Mouse (Mus musculus): ENCODE results near the gene Cdh18.
"Not testable (repeated sequence)": the region's sequence is repeated elsewhere in the genome, so short reads cannot be mapped to it uniquely, and the experiment has no call there.

The Cdh18 gene

GRCm38 (mm10) chr15:23230616-23231015 lies 681.8 kb downstream of the Cdh18 start:
- no peak for DNase-seq

DNA sequence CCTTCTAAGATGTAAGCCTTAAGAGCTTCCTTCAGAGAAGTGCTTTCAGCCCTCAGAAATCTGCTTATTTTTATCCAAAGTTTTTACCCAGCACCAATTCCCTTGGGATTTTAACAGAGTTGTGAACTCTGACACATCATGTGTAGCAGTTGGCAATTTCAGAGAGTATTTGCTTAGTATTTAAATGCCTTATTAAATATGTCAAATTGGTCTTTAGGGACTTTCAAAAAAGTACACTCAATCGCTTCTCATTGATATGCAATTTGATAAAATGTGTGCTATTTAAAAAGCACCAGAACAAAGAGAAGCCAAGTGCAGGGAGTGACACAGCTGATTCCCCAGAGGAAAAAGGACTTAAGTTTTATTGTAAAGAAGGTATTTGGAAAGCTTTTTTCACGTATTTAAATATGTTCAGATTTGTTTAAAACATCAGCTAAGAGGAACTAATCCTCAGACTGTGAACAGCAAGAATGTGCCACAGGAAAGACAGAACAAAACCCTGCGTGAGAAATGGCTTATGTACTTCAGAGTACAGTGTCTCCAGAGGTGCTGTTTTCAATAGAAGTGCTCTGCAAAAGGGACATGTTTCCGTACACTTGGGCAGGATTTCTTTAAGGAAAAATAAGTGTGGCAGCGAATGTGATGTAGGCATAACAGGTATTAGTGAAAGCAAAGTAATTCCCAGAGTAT lies 709.1 kb downstream of the Cdh18 start:
- DNase-seq, result no peak

- peak; percentile 2 for DNase-seq
Observed at GRCm38 (mm10) chr15:23278421-23278820, 729.6 kb downstream of the Cdh18 start.

- no peak for DNase-seq
Observed at GRCm38 (mm10) chr15:23305018-23305417, 756.2 kb downstream of the Cdh18 start.

- no peak for DNase-seq
Observed at GRCm38 (mm10) chr15:23316766-23317165, 767.9 kb downstream of the Cdh18 start.

GRCm38 (mm10) chr15:23317409-23317808 lies 768.6 kb downstream of the Cdh18 start:
- DNase-seq, result no peak

- not testable (repeated sequence) for DNase-seq
Observed at GRCm38 (mm10) chr15:23340338-23340737, 791.5 kb downstream of the Cdh18 start.

- no peak for DNase-seq
Observed at GRCm38 (mm10) chr15:23351078-23351477, 802.3 kb downstream of the Cdh18 start.

GRCm38 (mm10) chr15:23366325-23366724 lies 817.5 kb downstream of the Cdh18 start:
- no peak for DNase-seq

DNA sequence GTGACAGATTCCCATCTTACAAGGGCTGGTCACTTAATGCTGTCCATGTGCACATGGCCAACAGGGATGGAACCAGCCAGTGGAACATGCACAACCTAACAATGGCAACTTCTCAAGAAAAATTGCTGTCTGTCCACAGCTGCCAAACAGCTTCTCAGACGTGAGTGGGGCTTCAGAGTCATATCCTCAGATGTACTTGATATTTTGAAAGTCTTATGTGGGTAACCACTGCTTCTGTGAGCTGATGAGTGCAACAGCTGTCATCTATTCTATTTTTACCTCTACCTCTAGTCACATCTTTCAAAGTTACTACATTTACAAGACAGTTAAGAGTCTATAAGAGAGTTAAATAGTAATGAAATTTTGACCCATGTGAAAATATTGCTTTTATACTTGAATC lies 818.9 kb downstream of the Cdh18 start:
- no peak for DNase-seq

- no peak for DNase-seq
Observed at GRCm38 (mm10) chr15:23378016-23378750, 829.4 kb downstream of the Cdh18 start.

DNA sequence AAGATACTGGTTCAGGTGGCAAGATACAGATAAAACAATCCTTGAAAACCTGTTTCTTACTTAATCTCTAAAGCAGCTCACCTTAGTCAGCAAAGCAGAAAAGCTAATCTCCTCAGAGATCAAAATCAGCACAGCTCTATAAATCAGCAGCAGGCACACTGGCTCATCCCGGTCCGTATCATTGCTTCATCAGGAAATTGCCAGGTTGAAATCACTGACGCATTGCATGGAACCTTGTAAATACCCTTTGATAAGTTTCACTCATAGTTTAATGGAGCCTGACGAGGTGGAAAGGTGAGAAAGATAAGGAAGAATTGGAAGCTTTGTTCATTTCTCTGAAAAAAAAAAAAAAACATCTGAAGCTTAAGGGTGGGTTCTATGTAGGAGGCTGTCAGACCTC lies 837.0 kb downstream of the Cdh18 start:
- DNase-seq, result no peak

- DNase-seq, result no peak
Observed at GRCm38 (mm10) chr15:23396646-23397045, 847.8 kb downstream of the Cdh18 start.

DNA sequence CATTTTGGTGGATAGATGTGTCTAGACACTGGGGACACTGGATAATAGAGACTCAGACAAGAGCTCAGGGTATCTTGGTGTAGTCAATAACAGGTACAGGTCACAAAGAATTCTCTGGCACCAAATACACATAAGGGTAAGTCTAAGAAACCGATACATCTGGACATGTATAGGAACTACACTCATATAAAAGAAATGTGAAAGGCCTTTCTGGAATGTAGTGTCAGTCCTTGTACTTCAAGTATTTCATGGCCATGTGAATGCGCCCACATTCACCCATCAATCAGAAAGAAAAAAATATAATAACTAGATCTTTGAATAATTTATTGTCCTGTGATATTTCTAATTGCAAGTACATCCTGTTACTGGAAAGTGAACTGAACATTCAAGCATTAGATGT lies 855.0 kb downstream of the Cdh18 start:
- no peak for DNase-seq

- peak; percentile 53 for DNase-seq
Observed at GRCm38 (mm10) chr15:23408256-23408655, 859.4 kb downstream of the Cdh18 start.

GRCm38 (mm10) chr15:23416450-23417080 lies 867.7 kb downstream of the Cdh18 start:
- DNase-seq, result no peak

DNA sequence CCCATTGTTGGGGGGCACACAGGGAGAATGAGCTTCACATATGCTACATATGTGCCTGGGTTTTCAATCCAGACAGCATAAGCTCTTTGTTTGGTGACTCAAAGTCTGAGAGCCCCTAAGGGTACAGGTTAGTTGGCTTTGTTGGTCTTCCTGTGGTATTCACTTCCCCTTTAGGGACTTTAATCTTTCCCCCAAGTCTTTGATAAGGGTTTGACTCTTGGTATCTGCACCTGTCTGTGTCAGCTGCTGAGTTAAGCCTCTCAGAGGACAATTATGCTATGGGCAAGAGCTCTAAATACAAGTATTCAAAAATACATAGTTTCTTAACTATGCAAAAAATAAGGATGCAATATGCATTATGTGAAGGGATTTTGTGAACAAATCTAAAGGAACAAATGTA lies 869.3 kb downstream of the Cdh18 start:
- no peak for DNase-seq

DNA sequence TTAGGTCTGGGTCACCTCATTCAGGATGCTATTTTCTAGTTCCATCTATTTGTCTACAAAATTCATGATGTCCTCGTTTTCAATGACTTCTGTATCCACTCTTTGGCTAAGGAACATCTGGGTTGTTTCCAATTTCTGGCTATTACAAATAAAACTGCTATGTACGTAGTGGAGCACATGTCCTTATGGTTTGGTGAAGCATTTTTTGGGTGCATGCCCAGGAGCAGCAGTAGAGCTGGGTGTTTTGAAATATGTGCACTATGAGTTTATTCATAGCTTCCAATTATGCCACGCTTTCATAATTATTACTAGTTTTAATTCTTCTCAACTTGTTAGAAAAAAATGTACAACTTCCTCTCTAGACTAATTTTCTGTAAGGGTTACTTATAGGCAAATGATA lies 871.2 kb downstream of the Cdh18 start:
- no peak for DNase-seq

DNA sequence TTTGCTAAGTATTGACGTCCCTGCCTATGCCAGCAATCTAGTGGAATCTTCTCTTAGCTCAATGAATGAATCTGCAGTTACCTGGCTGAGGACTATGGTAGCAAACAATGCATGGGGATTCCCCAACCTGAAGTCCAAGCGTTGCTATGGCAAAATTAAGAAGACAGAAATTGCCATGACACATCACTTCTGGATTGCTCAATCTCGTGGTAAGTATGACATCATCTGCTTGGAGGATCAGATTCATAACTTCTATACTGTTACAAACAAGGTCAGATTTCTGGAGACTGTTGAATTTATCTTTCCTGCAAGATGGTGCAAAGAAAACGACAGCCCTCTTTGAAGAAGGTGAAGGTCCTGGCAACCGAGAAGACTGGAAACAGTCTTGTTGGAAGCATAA lies 881.2 kb downstream of the Cdh18 start:
- no peak for DNase-seq

- no peak for DNase-seq
Observed at GRCm38 (mm10) chr15:23448542-23448941, 899.7 kb downstream of the Cdh18 start.

- DNase-seq, result peak; percentile 20
Observed at GRCm38 (mm10) chr15:23452098-23452625, 903.3 kb downstream of the Cdh18 start.

GRCm38 (mm10) chr15:23453331-23453730 lies 904.5 kb downstream of the Cdh18 start:
- DNase-seq, result no peak

GRCm38 (mm10) chr15:23455344-23455743 lies 906.5 kb downstream of the Cdh18 start:
- no peak for DNase-seq

GRCm38 (mm10) chr15:23457401-23457800 lies 908.6 kb downstream of the Cdh18 start:
- DNase-seq, result no peak

Measured in retina, postnatal 1 day (tissue).